Mouse (Mus musculus) adrenal gland, adult 10 weeks (tissue): ENCODE measurements around the gene Gpank1. TPM values are rescaled to one million over a fixed set of nuclear protein-coding genes. Genes with fewer than 3 reads are reported as not detected.

Source experiments
- polyA plus RNA-seq: library from polyadenylated mRNA; stranded (reverse); fragments of 350-450 nt; fragmentation: Illumina TruSeq; extraction: RNeasy Lipid Tissue Mini Kit (QIAGEN cat#74804); gene quantifications from one replicate; pipeline ENCODE4 v1.2.3, GENCODE M21; 2014; ENCODE audit warnings: low read depth, low replicate concordance

The Gpank1 gene
- polyA plus RNA-seq, result 1.4 TPM

DNA sequence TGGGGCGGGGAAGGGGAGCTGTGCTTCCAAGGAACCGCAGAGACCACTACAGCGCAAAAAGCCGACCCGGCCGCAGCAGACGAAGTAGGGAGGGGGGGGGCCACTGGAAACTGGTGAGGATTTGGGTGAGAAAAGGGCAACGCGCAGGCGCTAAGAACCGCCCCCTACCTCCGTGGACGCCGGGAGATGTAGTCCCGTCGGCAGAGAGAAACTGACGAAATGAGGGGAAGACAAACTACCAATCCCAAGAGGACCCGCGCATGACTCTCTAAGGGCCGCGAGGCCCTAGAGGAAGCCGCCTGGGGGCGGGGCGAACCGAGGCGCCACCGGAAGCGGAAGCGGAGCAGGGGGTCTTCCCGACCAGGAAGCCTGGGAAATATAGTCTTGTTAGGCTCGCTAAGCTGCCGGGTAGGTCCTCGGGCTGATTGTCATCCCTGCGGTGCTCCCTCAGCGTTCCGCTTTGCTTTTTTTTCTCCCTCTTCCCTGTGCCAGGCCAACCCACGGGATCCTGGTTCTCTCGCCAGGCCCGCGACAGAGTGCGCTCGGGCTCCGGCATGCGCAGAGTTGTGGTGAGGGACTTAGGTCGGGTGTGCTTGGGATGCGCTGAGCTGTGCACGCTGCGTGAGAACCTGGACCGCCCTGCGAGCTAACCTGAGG lies at the start of gene Gpank1:
TSS of gene Gpank1 (plus strand) at position 313 of the 657 bp plus-strand sequence.

GRCm38 (mm10) chr17:35076507-35077176 lies 44.6 kb upstream of the Gpank1 start, which contains the start of gene Ly6g6e:
TSS of gene Ly6g6e (plus strand) at chr17:35076902.

GRCm38 (mm10) chr17:35077786-35078233 lies 43.4 kb upstream of the Gpank1 start, which contains the start of gene Ly6g6d:
TSS of gene Ly6g6d (minus strand) at chr17:35078065.

DNA sequence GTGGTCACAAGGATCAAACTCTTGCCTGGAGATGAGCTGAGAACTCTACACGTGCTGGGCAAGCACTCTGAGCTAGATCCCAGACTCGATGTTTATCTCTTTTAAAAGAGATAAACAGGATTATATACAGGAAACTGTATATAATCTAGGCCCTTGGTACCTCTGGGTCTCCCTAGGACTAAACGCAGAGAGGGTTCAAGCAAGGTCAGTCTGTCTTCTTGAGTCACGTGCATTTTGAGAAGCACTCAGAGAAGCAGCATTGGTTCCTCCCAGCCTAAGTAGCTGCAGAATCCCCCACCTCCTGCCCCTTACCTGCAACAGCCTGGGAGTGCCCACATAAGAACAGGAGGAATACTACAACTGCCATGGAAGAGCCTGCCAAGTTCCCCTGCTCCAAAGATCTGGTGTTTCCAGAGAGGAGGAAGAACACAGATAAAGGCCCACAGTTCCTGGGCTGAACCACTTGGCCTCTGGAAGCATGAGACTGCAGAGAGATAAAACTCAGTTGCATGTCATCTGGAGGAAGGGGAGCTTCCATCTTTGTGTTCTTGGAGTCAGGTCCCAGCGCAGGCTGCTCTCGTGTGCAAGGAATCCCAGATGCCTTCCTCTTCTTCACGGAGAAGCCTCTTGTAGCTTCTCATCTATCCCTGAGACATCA lies 35.9 kb upstream of the Gpank1 start, which contains the start of gene Ly6g6f:
TSS of gene Ly6g6f (minus strand) at position 403 of the 658 bp plus-strand sequence.

DNA sequence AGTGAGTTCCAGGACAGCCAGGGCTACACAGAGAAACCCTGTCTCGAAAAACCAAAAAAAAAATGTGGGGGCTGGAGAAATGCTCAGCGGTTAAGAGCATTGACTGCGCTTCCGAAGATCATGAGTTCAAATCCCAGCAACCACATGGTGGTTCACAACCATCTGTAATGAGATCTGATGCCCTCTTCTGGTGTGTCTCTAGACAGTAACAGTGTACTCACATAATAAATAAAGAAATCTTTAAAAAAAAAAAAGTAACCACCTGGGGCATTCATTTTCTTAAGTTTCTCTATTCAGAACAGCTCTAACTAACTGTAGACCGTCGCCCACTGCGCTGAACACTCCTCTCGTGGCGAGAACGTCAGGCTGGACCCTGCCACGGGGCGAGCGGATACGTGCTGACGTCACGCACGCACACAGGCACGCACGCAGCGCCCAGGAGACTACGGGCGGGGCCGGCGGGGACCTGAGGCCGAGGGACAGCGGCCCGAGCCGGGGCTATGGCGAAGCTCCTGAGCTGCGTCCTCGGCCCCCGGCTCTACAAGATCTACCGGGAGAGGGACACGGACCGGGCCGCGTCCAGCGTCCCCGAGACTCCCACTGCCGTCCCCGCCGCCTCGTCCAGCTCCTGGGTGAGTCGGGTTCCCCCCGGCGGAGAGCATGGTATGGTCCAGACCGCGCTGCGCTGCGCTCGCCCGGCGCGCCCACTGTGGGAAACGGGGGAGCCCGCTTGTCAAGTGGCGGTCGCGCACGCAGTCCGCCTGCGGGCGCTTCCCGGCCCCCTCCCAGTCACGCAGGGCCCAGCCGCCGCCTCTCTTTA lies 32.2 kb upstream of the Gpank1 start, which contains the start of gene Abhd16a:
TSS of gene Abhd16a (plus strand) at position 439 of the 820 bp plus-strand sequence.

GRCm38 (mm10) chr17:35108097-35108496 lies 13.2 kb upstream of the Gpank1 start, which contains the start of gene Ly6g5c:
TSS of gene Ly6g5c (plus strand) at chr17:35108279.

GRCm38 (mm10) chr17:35115046-35116019 lies 5.9 kb upstream of the Gpank1 start, which contains the start of gene Ly6g5b:
TSS of gene Ly6g5b (minus strand) at chr17:35115428.

DNA sequence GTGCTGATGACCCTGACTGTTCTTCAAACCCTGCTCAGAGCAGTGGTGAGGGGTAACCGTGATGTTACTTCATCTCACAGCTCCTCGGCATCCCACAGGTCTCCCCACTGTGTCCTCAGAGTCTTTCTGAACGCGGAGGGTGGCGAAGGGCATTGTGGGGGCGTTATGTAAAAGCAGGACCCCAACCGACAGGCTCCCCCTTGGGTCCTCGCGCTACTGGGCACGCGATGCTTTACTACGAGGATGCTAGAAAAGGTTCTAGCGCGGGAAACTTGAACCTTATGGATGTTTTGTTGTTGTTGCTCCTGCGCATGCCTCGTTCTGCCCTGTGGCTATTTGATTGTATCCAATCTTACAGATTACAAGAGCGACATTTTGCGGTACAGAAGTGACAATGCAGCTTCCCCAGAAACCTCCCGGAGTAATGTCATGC lies 632 bp downstream of the Gpank1 start, which contains the start of gene Csnk2b:
TSS of gene Csnk2b (minus strand) at position 183 of the 433 bp plus-strand sequence.

GRCm38 (mm10) chr17:35126206-35126611 lies 5.0 kb downstream of the Gpank1 start, which contains the start of gene D17H6S53E:
TSS of gene D17H6S53E (plus strand) at chr17:35126373.

DNA sequence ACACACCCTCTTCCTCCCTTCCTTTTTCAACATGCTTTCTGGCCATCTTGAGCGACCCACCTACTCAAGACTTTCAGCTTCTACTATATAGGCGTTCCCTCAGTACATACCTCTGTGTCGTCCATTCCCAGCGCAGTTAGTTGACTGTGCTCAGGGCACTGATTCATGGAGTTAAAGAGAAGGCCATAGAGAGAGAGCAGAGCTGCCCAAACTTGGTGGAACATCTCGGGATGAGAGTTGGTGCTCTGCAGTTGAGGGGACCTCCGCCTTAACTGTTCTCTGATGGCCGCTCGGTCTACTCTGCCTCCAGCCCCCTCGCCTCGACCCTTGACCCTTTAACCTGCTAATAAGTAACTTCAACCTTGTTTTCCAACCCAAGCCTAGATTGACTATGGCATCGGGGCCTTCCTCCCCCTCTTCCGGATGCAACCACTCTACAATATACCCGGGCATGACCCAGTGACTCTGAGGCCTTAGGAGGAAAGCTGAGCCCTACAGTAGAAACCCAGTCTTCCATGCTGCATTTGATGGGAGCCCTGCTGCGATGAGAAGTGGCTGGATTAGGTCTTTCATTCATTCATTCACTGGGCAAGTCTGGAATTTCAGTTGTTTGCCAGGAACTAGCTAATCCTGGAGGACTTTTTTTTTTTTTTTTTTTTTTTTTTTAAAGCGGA lies 10.4 kb downstream of the Gpank1 start, which contains the start of gene Apom:
TSS of gene Apom (minus strand) at position 551 of the 674 bp plus-strand sequence.

GRCm38 (mm10) chr17:35134801-35135590 lies 13.7 kb downstream of the Gpank1 start, which contains the start of gene Bag6:
TSS of gene Bag6 (plus strand) at chr17:35135178.

GRCm38 (mm10) chr17:35164568-35165450 lies 43.6 kb downstream of the Gpank1 start, which contains the start of gene Prrc2a:
TSS of gene Prrc2a (minus strand) at chr17:35164897.

Other genes starting within 250 kb of the Gpank1 start
- 2.7 TPM for gene Zbtb12, start 242.0 kb upstream of the Gpank1 start, polyA plus RNA-seq
- 1.3 TPM for gene Gm20547, start 239.4 kb upstream of the Gpank1 start, polyA plus RNA-seq
- gene C2, start 223.2 kb upstream of the Gpank1 start, polyA plus RNA-seq, result 20.2 TPM
- 10.5 TPM for gene Ehmt2, start 223.0 kb upstream of the Gpank1 start, polyA plus RNA-seq
- gene Slc44a4, start 207.0 kb upstream of the Gpank1 start, polyA plus RNA-seq, result not detected
- gene Neu1, start 190.2 kb upstream of the Gpank1 start, polyA plus RNA-seq, result 3.5 TPM
- 46.5 TPM for gene Hspa1b, start 162.2 kb upstream of the Gpank1 start, polyA plus RNA-seq
- not detected for gene Gm20481, start 151.5 kb upstream of the Gpank1 start, polyA plus RNA-seq
- 23.9 TPM for gene Hspa1a, start 149.3 kb upstream of the Gpank1 start, polyA plus RNA-seq
- gene Hspa1l, start 148.8 kb upstream of the Gpank1 start, polyA plus RNA-seq, result not detected
- gene Lsm2, start 139.6 kb upstream of the Gpank1 start, polyA plus RNA-seq, result 9.4 TPM
- gene Vars, start 120.5 kb upstream of the Gpank1 start, polyA plus RNA-seq, result 10.7 TPM
- gene Vwa7, start 104.9 kb upstream of the Gpank1 start, polyA plus RNA-seq, result not detected
- not detected for gene Sapcd1, start 93.4 kb upstream of the Gpank1 start, polyA plus RNA-seq
- gene Msh5, start 74.7 kb upstream of the Gpank1 start, polyA plus RNA-seq, result not detected
- gene Clic1, start 71.5 kb upstream of the Gpank1 start, polyA plus RNA-seq, result 23.6 TPM
- not detected for gene Ddah2, start 62.4 kb upstream of the Gpank1 start, polyA plus RNA-seq
- gene Ly6g6c, start 56.1 kb upstream of the Gpank1 start, polyA plus RNA-seq, result not detected
- not detected for gene Mpig6b, start 55.3 kb upstream of the Gpank1 start, polyA plus RNA-seq
- not detected for gene Ly6g6e, start 44.6 kb upstream of the Gpank1 start, polyA plus RNA-seq
- gene Ly6g6d, start 43.4 kb upstream of the Gpank1 start, polyA plus RNA-seq, result not detected
- gene Ly6g6f, start 35.8 kb upstream of the Gpank1 start, polyA plus RNA-seq, result not detected
- gene Abhd16a, start 32.2 kb upstream of the Gpank1 start, polyA plus RNA-seq, result 4.8 TPM
- gene Ly6g5c, start 13.2 kb upstream of the Gpank1 start, polyA plus RNA-seq, result not detected
- gene Ly6g5b, start 6.0 kb upstream of the Gpank1 start, polyA plus RNA-seq, result not detected
- gene Csnk2b, start 598 bp downstream of the Gpank1 start, polyA plus RNA-seq, result 163 TPM
- 1.3 TPM for gene D17H6S53E, start 4.9 kb downstream of the Gpank1 start, polyA plus RNA-seq
- gene Apom, start 10.6 kb downstream of the Gpank1 start, polyA plus RNA-seq, result not detected
- 11.5 TPM for gene Bag6, start 13.7 kb downstream of the Gpank1 start, polyA plus RNA-seq
- gene Prrc2a, start 43.4 kb downstream of the Gpank1 start, polyA plus RNA-seq, result 7.2 TPM
- gene Aif1, start 54.6 kb downstream of the Gpank1 start, polyA plus RNA-seq, result 8.7 TPM
- gene Lst1, start 67.0 kb downstream of the Gpank1 start, polyA plus RNA-seq, result not detected
- gene Ltb, start 73.0 kb downstream of the Gpank1 start, polyA plus RNA-seq, result not detected
- not detected for gene Tnf, start 80.6 kb downstream of the Gpank1 start, polyA plus RNA-seq
- not detected for gene Lta, start 83.9 kb downstream of the Gpank1 start, polyA plus RNA-seq
- gene Gm16181, start 99.4 kb downstream of the Gpank1 start, polyA plus RNA-seq, result not detected
- 5.0 TPM for gene Atp6v1g2, start 112.2 kb downstream of the Gpank1 start, polyA plus RNA-seq
- gene Nfkbil1, start 114.3 kb downstream of the Gpank1 start, polyA plus RNA-seq, result not detected
- 11.1 TPM for gene Ddx39b, start 120.3 kb downstream of the Gpank1 start, polyA plus RNA-seq
- gene H2-D1, start 141.3 kb downstream of the Gpank1 start, polyA plus RNA-seq, result 42.0 TPM
- gene H2-Q1, start 198.9 kb downstream of the Gpank1 start, polyA plus RNA-seq, result not detected
- 2.0 TPM for gene H2-Q2, start 220.8 kb downstream of the Gpank1 start, polyA plus RNA-seq